Mouse (Mus musculus) urinary bladder, postnatal 25 days (tissue): ENCODE measurements around the gene Vars2.

Source experiments
- DNase-seq: peaks from one replicate; pipeline ENCODE4 v3.0.0; 2022; ENCODE audit warnings: low spot score

Gene Vars2

DNA sequence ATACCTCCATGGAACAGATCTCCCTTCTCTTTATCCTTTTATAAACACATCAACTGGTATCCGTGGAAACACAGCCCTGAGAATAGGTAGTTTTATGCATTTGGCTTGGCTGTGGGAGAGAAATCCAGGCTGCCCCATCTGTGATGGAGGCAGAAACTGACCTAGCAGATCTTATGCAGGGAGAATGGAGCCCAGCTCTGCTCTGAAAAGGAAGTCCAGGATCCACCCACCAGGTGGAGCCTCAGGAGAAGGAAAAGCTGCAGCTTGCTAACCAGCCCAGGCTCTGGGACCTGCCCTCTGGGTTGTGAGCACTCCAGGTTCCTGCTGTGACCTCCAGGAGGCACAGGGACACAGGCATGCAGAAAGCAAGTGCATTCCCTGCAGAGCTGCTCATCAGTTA is 33.4 kb downstream of the Vars2 start:
- DNase-seq = no peak

- DNase-seq = no peak
Measured at GRCm38 (mm10) chr17:35626537-35626936, 40.9 kb downstream of the Vars2 start, which contains the start of gene Gm9573. Gene Gm9573, minus strand, starts transcription at chr17:35626637.

GRCm38 (mm10) chr17:35617127-35617526 is 50.3 kb downstream of the Vars2 start:
- no peak for DNase-seq
